Mouse (Mus musculus) lung, postnatal 36 days (tissue): ENCODE results near the gene Zfp511.

Experiments
- DNase-seq: peaks from one replicate; pipeline ENCODE4 v3.0.0; 2022; ENCODE audit warnings: mixed read lengths

Gene Zfp511

GRCm38 (mm10) chr7:140049115-140049689 is 13.0 kb downstream of the Zfp511 start:
- peak; percentile 18 for DNase-seq

- DNase-seq = no peak
Measured at GRCm38 (mm10) chr7:140054124-140054523, 17.9 kb downstream of the Zfp511 start.

- peak; percentile 8 for DNase-seq
Measured at GRCm38 (mm10) chr7:140057413-140058407, 21.5 kb downstream of the Zfp511 start.

GRCm38 (mm10) chr7:140058528-140058927 is 22.3 kb downstream of the Zfp511 start:
- no peak for DNase-seq

GRCm38 (mm10) chr7:140059601-140060000 is 23.4 kb downstream of the Zfp511 start:
- no peak for DNase-seq

- peak; percentile 48 for DNase-seq
Measured at GRCm38 (mm10) chr7:140060936-140061831, 25.0 kb downstream of the Zfp511 start.

GRCm38 (mm10) chr7:140061832-140062130 is 25.6 kb downstream of the Zfp511 start:
- DNase-seq = no peak

- peak; percentile 27 for DNase-seq
Measured at GRCm38 (mm10) chr7:140062307-140062706, 26.1 kb downstream of the Zfp511 start.

- DNase-seq = peak; percentile 77
Measured at GRCm38 (mm10) chr7:140063092-140063491, 26.9 kb downstream of the Zfp511 start.

GRCm38 (mm10) chr7:140067397-140067796 is 31.2 kb downstream of the Zfp511 start:
- DNase-seq = no peak

- no peak for DNase-seq
Measured at GRCm38 (mm10) chr7:140070042-140070711, 34.0 kb downstream of the Zfp511 start.

GRCm38 (mm10) chr7:140077698-140078097 is 41.5 kb downstream of the Zfp511 start:
- DNase-seq = no peak

GRCm38 (mm10) chr7:140078711-140079110 is 42.5 kb downstream of the Zfp511 start:
- peak; percentile 76 for DNase-seq

- peak; percentile 63 for DNase-seq
Measured at GRCm38 (mm10) chr7:140080503-140081156, 44.4 kb downstream of the Zfp511 start.

- no peak for DNase-seq
Measured at GRCm38 (mm10) chr7:140081408-140082241, 45.4 kb downstream of the Zfp511 start.

GRCm38 (mm10) chr7:140082242-140082678 is 46.1 kb downstream of the Zfp511 start, which contains the start of gene Caly:
Caly (minus strand) TSS chr7:140082548.
- no peak for DNase-seq
